Mouse (Mus musculus) G1E (cell line): Measurements from ENCODE around the gene Gm17555. TPM values are rescaled to one million over a fixed set of nuclear protein-coding genes. Genes with fewer than 3 reads are reported as not detected.

Experiments
- ATAC-seq: 2 replicates; pipeline ENCODE4 v1.8.0; 2016; ENCODE audit warnings: mild to moderate bottlenecking; ENCODE audit not compliant: insufficient number of reproducible peaks, poor library complexity, low FRiP score, severe bottlenecking; ENCODE audit errors: extremely low read depth
- DNase-seq: peaks from one replicate; pipeline ENCODE4 v3.0.0; 2012; ENCODE audit warnings: low spot score
- H3K27me3 ChIP-seq: 2 replicates; pipeline ENCODE4 v1.6.1; 2012; ENCODE audit warnings: mild to moderate bottlenecking, low read length, inconsistent platforms; ENCODE audit not compliant: insufficient read depth
- H3K36me3 ChIP-seq: replicated peaks from 2 replicates; pipeline ENCODE3; 2012; ENCODE audit warnings: mild to moderate bottlenecking, inconsistent platforms
- H3K4me1 ChIP-seq: 2 replicates; pipeline ENCODE4 v1.6.1; 2012; ENCODE audit warnings: low read depth, low read length, inconsistent platforms, mixed read lengths; ENCODE audit not compliant: insufficient read depth
- H3K4me3 ChIP-seq: 2 replicates; pipeline ENCODE4 v1.5.1; 2012; ENCODE audit warnings: low read depth, mild to moderate bottlenecking, inconsistent platforms, low read length, moderate library complexity, mixed read lengths
- H3K9me3 ChIP-seq: replicated peaks from 2 replicates; pipeline ENCODE4 v1.6.1; 2012; ENCODE audit warnings: inconsistent platforms
- CTCF ChIP-seq: IDR thresholded peaks from 2 replicates; pipeline ENCODE4 v1.5.1; 2012; ENCODE audit warnings: low read depth, low read length, inconsistent platforms, mixed read lengths
- GATA1 ChIP-seq: IDR thresholded peaks from 2 replicates; pipeline ENCODE4 v1.6.1; 2012; ENCODE audit warnings: borderline replicate concordance, low read length, inconsistent platforms, mixed read lengths
- GATA2 ChIP-seq: IDR thresholded peaks from 2 replicates; pipeline ENCODE4 v1.6.1; 2012; ENCODE audit warnings: low read depth, low read length, inconsistent platforms, borderline replicate concordance
- POLR2AphosphoS5 ChIP-seq: IDR thresholded peaks from 2 replicates; pipeline ENCODE4 v1.6.1; 2012; ENCODE audit warnings: low read depth, low read length, inconsistent platforms; ENCODE audit not compliant: insufficient replicate concordance
- TAL1 ChIP-seq: conservative IDR thresholded peaks from 2 replicates; pipeline ENCODE4 v1.6.1; 2012; ENCODE audit warnings: low read depth, low read length, inconsistent platforms, mixed read lengths
- polyA plus RNA-seq: library from polyadenylated mRNA; stranded (reverse); fragments of >175 nt; gene quantifications from 2 replicates; pipeline ENCODE4 v1.2.3, GENCODE M21; 2012
- total RNA-seq, 2 experiments: library from RNA; stranded (forward) in 1 of 2; stranded (reverse) in 1 of 2; fragments of 200-1000 nt in 1 of 2; fragments of >200 nt in 1 of 2; fragmentation: Nextera tagmentation in 1 of 2; gene quantifications; 2 replicates each; pipeline ENCODE4 v1.2.3; 2014 to 2017

Gm17555 gene
- total and polyA plus RNA-seq, 3 experiments, result 0.16 TPM; not detected in 2

GRCm38 (mm10) chr2:126236905-126237304 lies 22.0 kb downstream of the Gm17555 start:
- H3K27me3 ChIP-seq, result no peaks in the 10 kb centered on the region
- no peak overlapping the region for H3K4me3 ChIP-seq
- no peak for TF ChIP-seq GATA2
- no peaks in the 10 kb centered on the region for H3K4me1 ChIP-seq
- DNase-seq (no peak), ATAC-seq (no peak)
- H3K36me3 ChIP-seq, result no peaks in the 10 kb centered on the region
- H3K9me3 ChIP-seq, result no peaks in the 10 kb centered on the region

DNA sequence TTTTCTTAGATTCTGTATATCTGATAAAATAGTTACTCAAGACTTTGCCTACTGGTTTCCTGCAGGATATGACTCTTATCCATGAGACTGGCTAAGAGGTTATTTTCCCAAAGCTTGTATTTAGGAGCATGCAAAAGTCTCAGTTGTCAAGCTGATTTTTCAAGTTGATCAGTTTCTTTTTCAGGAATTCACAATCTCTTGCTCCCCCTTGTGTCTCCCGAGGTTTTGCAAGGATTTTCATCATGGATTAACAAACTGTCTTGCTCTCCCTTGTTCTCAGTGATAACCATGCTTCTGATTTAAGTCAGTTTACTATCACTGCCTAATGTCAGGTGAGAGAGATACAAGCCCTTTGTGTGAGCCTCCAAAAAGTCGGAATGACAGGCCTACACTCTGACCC lies 30.5 kb downstream of the Gm17555 start:
- Histone ChIP-seq H3K4me1 (no peaks in the 10 kb centered on the region), H3K27me3 (0 out of 2 replicates have a peak, but pooled peaks cover 2% of the 10 kb centered on the region), H3K9me3 (no peaks in the 10 kb centered on the region), H3K4me3 (no peak overlapping the region), H3K36me3 (no peaks in the 10 kb centered on the region)
- no peak for ATAC-seq
- no peak for DNase-seq
- TF ChIP-seq CTCF, result no peak
- TF ChIP-seq GATA2, result no peak
- TF ChIP-seq TAL1, result no peak
- TF ChIP-seq POLR2AphosphoS5, result no peak
- no peak for TF ChIP-seq GATA1

DNA sequence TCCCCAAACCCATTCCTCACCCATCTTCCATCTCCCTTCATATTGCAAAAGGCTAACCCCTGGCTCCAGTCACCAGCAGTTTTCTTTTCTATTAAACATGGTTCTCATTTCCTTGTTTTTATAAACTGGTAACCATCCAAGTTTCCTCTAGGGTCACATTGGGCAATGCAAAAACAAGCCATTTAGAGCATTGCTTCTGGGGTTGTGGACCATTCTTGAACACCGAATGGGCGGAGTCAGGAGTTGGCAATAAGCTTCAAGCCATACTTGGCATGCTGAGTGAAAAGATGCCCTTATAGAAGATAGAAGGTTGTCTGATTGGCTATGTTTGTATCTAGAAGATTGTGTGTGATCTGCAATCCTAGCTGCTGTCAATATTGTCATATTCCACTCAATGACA lies 33.6 kb downstream of the Gm17555 start:
- H3K9me3 ChIP-seq, result no peaks in the 10 kb centered on the region
- no peak for ATAC-seq
- TF ChIP-seq POLR2AphosphoS5 (no peak), TAL1 (no peak), GATA1 (no peak), CTCF (no peak), GATA2 (no peak)

GRCm38 (mm10) chr2:126252211-126252610 lies 37.3 kb downstream of the Gm17555 start:
- no peak for TF ChIP-seq TAL1
- no peak for TF ChIP-seq GATA2
- TF ChIP-seq CTCF, result no peak
- no peak for TF ChIP-seq GATA1
- no peak for TF ChIP-seq POLR2AphosphoS5
- Histone ChIP-seq H3K27me3 (0 out of 2 replicates have a peak, but pooled peaks cover 2% of the 10 kb centered on the region), H3K9me3 (no peaks in the 10 kb centered on the region), H3K4me1 (no peaks in the 10 kb centered on the region), H3K36me3 (no peaks in the 10 kb centered on the region), H3K4me3 (no peak overlapping the region)
- ATAC-seq, result no peak
- DNase-seq, result no peak

More for the DNA sequence above, 33.6 kb downstream of the Gm17555 start:
- Histone ChIP-seq H3K36me3 (no peaks in the 10 kb centered on the region), H3K27me3 (0 out of 2 replicates have a peak, but pooled peaks cover 2% of the 10 kb centered on the region), H3K4me1 (no peaks in the 10 kb centered on the region), H3K4me3 (no peak overlapping the region)
- no peak for DNase-seq

Other genes with a start within 250 kb of the Gm17555 start
- gene Fgf7, start 180.4 kb upstream of the Gm17555 start, total RNA-seq (2014; fragmentation: Nextera tagmentation), result not detected in 2 replicates
- 0.17 and 0.98 TPM in 2 replicates for gene Fgf7, start 180.4 kb upstream of the Gm17555 start, total RNA-seq (2017)
- not detected in 2 replicates for gene Fgf7, start 180.4 kb upstream of the Gm17555 start, polyA plus RNA-seq
- gene Fam227b, start 63.1 kb upstream of the Gm17555 start, total RNA-seq (2014; fragmentation: Nextera tagmentation), result not detected in 2 replicates
- gene Fam227b, start 63.1 kb upstream of the Gm17555 start, total RNA-seq (2017), result 0.17 and 0.27 TPM in 2 replicates
- not detected in 2 replicates for gene Fam227b, start 63.1 kb upstream of the Gm17555 start, polyA plus RNA-seq
- gene Dtwd1, start 63.0 kb upstream of the Gm17555 start, total RNA-seq (2014; fragmentation: Nextera tagmentation), result 25.7 and 31.5 TPM in 2 replicates
- 24.7 and 25.7 TPM in 2 replicates for gene Dtwd1, start 63.0 kb upstream of the Gm17555 start, total RNA-seq (2017)
- 1.2 and 2.1 TPM in 2 replicates for gene Dtwd1, start 63.0 kb upstream of the Gm17555 start, polyA plus RNA-seq